Mouse (Mus musculus) layer of hippocampus, postnatal 10 days (tissue): ENCODE measurements at regions not wholly inside any gene's neighbourhood (a gene's known extent, or its start where the extent isn't known, plus 50 kb on each side); places are given as distances from the start of the nearest gene placed in this dataset.
A peak's percentile ranks its signal among the peaks of the same experiment; 100 is the strongest.

ENCODE experiments used
- DNase-seq, 2 experiments: peaks; one replicate each; pipeline ENCODE4 v3.0.0; 2021; ENCODE audit warnings: low spot score in 2 of 2
- microRNA-seq, 2 experiments: library from miRNA; unstranded; fragments of <30 nt; microRNA quantifications; one replicate each; pipeline ENCODE4 v1.2.0; 2021

DNA sequence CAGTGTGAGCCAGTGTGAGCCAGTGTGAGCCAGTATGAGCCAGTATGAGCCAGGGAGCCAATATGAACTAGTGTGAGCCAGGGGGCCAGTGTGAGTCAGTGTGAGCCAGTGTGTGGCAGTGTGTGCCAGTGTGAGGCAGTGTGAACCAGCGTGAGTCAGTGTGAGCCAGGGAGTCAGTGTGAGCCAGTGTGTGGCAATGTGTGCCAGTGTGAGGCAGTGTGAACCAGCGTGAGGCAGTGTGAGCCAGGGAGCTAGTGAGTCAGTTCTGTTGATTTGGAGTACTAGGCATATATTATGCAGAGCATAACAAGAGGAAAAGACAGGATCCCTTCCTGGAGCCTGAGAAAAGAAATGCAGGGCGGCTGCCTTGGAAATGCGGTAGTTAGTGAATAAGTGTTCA lies 82.7 kb upstream of the Zfhx3 start:
- DNase-seq, result no peak

DNA sequence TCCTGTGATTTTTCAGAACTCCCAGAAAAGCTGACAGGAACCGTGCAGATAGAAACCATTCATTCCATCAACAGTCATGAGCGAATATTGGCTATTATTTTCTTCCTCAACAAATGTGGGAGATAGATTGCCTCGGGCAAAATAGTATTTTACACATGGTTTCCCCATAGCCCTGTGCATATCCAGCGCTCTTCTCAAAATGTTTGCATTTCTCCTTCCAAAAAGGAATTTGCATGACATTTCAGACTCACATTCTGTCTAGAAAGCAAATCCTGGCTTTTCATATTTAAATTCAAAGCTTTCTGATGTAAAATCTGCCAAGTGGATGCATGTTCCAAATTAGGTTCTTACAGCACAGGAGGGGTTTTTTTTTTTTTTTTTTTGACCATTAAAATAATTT lies 82.2 kb upstream of the Zfhx3 start:
- DNase-seq, result no peak

DNA sequence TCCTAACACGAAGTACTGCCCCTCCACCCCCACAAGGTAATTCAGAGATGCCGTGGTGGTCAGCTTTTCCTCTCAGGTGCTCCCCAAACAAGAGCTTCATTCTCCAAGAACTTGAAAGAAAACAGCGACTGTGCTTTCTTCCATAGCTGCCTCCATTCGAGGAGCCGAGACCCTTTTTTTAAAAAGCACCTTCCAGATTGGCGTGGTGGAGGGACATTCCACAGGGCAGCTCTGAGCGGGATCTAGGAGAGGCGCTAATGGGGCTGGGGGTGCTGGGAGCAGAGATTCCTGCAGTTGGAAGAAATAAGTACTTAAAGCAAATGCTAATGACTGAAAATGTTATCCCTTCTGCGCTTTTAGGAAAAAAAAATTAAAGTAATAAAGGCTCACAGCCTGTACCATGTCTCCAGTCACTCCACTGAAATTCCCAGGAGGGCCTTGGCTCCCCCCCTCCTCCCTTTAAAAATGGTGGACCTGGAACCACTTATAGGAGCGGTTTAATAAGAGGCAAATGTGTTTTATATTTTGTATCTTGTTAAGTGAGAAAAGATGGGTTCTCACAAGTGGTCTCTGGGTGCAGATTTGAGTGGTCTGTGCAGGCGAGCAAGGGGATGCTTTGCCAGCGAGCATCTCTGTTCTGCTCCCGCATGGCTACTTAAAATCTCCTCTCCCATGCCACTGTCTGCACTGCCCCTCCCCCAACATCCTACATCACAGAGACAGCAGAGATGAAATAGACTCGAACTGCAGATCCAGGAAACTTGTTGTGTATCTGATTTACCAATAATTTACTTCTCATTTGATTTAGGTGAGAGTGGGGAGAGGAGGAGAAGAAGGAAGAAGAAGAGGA lies 77.4 kb upstream of the Zfhx3 start:
- no peak for DNase-seq

DNA sequence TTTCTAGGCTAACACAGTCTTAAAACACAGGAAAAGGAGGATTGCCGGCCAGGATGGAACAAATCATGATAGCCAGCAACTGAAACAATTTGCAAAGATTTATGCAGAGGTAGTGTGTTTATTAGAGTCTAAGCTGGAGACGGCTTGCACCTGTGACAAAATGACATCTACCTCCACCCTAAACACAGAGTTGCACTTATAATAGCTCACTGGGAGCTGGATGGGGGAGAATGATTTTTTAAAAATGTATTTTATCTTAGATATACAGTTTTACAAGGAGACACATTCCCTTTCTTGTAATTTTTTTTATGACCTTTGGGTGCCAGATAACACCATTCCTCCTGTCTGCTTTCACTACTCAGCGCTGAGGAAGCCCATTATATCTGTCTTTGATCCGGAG lies 76.7 kb upstream of the Zfhx3 start:
- DNase-seq, result no peak

DNA sequence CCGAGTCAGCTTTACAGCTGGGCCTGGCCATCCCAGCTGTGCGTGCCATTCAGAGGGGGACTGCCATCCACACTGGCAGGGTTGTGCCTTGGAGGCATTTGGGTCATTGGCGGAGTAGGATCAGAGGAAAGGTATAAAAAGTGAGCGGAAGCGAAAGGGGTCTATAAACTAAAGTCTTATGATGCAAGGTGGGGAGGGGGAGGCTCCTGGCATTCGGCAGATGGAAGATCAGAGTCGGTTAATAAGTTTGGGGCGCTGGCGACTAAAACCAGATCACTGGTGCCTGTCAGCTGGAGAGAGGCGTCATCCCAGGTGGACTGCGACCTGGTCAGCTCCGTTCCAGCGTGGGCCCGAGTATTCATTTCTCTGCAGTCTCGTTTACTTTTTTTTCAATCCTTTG lies 70.7 kb upstream of the Zfhx3 start:
- DNase-seq, result no peak

DNA sequence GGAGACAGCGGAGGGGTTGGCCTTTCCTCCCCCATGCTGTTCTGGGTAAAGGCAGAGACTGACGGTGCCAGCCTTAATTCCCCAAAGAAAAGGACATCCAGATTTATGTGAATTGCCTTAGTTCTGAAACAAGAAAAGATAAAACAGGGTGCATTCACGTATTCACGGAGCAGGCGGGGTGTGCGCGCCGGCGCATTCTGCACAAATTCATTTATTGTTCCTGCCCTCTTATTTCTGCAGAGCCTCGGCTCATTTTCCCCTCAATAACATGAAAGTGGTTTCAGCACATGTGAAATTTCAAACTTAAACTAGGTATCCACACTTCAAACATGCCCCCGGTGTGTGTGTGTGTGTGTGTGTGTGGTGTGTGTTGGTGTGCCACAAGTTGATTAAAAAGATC lies 70.3 kb upstream of the Zfhx3 start:
- DNase-seq, result no peak

DNA sequence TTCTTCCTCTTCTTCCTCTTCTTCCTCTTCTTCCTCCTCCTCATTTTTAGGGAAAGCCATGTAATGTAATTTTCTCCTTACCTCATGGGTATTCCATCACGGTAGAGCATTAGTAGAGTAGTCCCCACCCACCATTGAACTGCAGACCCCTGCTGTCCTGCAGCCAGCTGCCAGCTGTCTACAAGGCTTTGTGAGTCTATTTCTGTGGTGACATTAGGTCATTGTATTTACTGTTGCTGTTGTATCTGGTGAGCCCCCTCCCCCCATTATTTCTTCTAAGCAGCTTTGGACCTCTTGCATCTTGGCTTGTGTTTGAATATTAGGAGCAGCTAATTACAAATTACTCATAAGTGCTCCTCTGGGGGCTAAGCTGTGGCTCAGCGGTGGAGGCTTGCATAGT lies 66.0 kb upstream of the Zfhx3 start:
- DNase-seq, result no peak

DNA sequence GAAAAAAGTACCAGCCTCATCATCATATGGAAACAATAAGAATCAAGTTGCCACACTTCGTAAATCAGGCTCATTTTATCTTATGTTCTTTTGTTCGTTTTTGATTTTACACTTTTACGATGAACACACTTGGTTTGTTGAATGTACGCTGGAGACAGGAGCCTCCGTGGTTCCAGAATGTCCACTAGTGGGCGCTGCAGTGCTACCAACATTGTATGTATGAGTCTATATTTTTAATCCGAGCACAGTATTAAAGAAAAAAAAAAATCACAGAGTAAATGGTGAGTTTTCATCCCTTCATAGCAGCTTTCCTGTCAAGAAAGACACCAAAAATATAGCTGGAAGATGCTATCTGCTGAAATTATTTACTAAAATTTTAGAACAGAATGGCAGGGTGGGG lies 60.6 kb upstream of the Zfhx3 start:
- peak; percentile 71 to 78 for DNase-seq

DNA sequence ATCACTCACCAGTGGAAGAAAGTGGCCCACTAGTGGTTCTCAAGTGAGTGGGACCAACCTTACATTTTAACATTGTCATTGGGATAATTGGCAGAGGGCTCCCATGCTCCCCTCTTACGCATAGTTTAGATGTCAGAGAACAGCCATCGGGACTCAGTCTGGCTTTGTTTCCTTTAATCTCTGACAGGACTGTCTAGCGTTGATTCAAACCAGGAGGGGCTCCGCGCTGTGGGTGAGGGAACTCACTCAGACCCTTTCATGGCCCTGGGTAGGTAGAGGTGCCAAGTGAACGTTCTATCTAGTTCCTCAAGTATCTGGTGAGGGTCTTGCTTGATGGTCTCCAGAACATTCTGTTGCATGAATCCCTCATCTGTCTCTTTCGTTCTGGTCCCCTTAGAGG lies 56.9 kb upstream of the Zfhx3 start:
- DNase-seq, result no peak

DNA sequence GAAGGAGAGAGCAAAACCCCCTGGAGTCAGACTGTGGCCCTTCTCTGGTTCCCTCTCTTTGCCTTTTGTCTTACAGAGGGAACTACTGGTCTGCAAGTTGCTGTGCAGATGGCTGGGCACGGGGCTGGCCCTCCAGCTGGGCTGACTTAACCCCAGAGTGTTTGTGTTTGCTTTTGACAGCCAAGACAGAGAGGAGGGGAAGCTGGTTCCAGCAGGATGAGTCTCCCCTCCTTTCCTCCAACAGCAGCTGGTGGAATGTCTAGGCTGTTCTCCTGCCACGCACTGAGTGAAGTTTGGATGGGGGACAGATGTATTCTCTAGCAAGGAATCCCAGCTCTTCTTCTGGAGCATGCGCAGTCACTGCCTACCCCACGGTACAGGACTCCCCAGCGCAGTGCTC lies 56.5 kb upstream of the Zfhx3 start:
- DNase-seq, result no peak

DNA sequence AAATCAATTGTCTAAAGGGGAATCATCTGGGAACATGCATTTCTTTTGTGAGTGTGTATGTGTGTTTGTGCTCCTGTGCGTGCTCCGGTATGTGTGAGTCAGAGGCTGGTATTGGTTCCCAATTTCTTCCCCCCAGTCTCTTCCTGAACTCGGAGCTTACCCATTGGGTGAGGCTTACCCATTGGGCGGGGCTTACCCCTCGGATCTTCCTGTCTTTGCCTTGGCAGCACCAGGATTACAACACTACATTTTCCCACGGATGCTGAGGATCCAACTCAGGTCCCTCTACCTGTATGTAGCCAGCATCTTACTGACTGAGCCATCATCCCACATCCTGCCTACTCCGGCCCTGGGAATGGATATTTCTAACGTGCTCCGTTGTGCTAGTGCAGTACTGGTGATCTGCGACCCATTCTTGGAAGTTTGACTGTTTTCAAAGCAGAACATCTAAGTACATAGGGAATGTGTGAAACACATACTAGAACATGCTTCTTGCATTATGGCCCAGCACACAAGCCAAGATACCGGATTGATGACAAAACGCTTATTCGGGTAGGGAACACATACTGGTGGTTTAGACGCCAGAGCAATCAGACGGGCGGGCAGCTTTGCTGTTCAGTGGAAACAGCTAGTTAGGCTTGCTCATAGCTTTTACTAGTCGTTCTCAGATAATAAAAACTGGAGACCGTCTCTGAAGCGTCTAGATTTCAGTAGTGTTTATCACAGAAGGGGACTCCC lies 55.8 kb upstream of the Zfhx3 start:
- DNase-seq, result no peak

DNA sequence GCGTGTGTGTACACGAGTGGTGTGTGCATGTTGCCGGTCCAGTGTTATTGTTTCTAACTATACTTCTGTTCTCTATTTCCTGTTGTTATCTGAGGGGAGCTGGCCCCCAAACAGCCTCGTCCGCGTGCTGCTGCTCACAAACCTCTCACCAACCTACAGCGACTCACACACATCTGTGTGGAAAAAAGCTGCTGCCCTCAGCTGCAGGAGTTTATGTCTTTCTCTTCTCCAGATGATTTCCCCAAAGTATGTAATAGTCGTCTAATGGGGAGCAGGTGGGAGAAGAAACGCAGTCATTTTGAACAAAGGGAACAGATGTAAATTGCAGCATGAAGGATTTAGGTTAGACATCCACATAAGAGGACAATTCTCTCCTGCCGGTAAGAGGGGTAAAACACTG lies 55.1 kb upstream of the Zfhx3 start:
- no peak for DNase-seq

DNA sequence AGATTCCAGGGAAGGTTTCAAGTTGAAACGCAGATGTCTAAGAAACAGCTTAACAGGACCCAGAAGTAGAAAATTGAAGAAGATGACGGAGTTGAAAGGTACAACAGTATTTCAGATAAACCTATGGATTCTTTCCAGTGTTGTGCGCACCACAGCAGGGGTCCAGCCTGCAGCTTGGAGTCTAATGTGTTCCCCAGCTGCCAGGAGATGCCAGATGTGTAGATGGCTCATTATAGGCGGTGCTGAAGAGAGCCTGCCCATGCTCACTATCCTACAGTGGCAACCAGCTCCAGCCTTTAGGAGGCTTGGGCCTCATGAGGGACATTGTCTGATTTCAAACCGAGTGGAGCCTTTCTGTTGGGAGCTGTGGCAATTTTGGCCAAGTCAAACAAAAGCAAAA lies 51.5 kb upstream of the Zfhx3 start:
- DNase-seq, result no peak

Small RNA genes lying in the stretch of these regions (microRNA-seq; reads per million reads assigned to microRNA genes)
- gene Gm22825, result 0 reads per million in 2 experiments
- 0 reads per million in 2 experiments for gene Gm23646
